Mouse (Mus musculus): ENCODE results near the gene Dusp14. TPM values are rescaled to one million over a fixed set of nuclear protein-coding genes. Genes with fewer than 3 reads are reported as not detected.

Gene Dusp14
- polyA plus RNA-seq, 1 experiment, result 17.1 TPM

GRCm38 (mm10) chr11:84068191-84069033 lies 649 bp downstream of the Dusp14 start:
- Histone ChIP-seq H3K4me3 (replicated peaks) (peak overlapping the region; percentile 94), H3K9me3 (no peaks in the 10 kb centered on the region), H3K4me1 (peaks cover 56% of the 10 kb centered on the region), H3K27me3 (replicated peaks) (peaks cover 48% of the 10 kb centered on the region), H3K36me3 (replicated peaks; ENCODE audit: low read length) (peaks cover 2% of the 10 kb centered on the region)
- TF ChIP-seq GATA1 (IDR thresholded peaks at IDR 0.05; ENCODE audit: borderline replicate concordance, low read length), result no peak
- TF ChIP-seq FLI1 (IDR thresholded peaks at IDR 0.05; ENCODE audit: low read length), result no peak

- Histone ChIP-seq H3K36me3 (replicated peaks; ENCODE audit: low read length) (peaks cover 2% of the 10 kb centered on the region), H3K27me3 (replicated peaks) (peaks cover 44% of the 10 kb centered on the region), H3K4me3 (replicated peaks) (peak overlapping the region; percentile 94)
Observed at GRCm38 (mm10) chr11:84067720-84068190, 1.3 kb downstream of the Dusp14 start.

GRCm38 (mm10) chr11:84066927-84067645 lies 2.0 kb downstream of the Dusp14 start:
- Histone ChIP-seq H3K9me3 (no peaks in the 10 kb centered on the region), H3K36me3 (replicated peaks; ENCODE audit: low read length) (peaks cover 2% of the 10 kb centered on the region), H3K4me3 (replicated peaks) (peak overlapping the region; percentile 94), H3K27me3 (replicated peaks) (peaks cover 44% of the 10 kb centered on the region), H3K4me1 (peaks cover 69% of the 10 kb centered on the region)
- no peak for TF ChIP-seq FLI1 (IDR thresholded peaks at IDR 0.05; ENCODE audit: low read length)

More at GRCm38 (mm10) chr11:84067720-84068190, 1.3 kb downstream of the Dusp14 start:
- no peak for TF ChIP-seq FLI1 (IDR thresholded peaks at IDR 0.05; ENCODE audit: low read length)
- no peak for TF ChIP-seq GATA1 (IDR thresholded peaks at IDR 0.05; ENCODE audit: borderline replicate concordance, low read length)
- H3K9me3 ChIP-seq, result no peaks in the 10 kb centered on the region
- peaks cover 62% of the 10 kb centered on the region for H3K4me1 ChIP-seq

- Histone ChIP-seq H3K4me3 (replicated peaks) (peak overlapping the region; percentile 94), H3K4me1 (peaks cover 75% of the 10 kb centered on the region), H3K9me3 (no peaks in the 10 kb centered on the region), H3K27me3 (replicated peaks) (peaks cover 43% of the 10 kb centered on the region), H3K36me3 (replicated peaks; ENCODE audit: low read length) (peaks cover 9% of the 10 kb centered on the region)
- no peak for TF ChIP-seq FLI1 (IDR thresholded peaks at IDR 0.05; ENCODE audit: low read length)
- no peak for TF ChIP-seq GATA1 (IDR thresholded peaks at IDR 0.05; ENCODE audit: borderline replicate concordance, low read length)
Observed at GRCm38 (mm10) chr11:84066071-84066481, 3.0 kb downstream of the Dusp14 start.

GRCm38 (mm10) chr11:84063631-84064209 lies 5.3 kb downstream of the Dusp14 start:
- Histone ChIP-seq H3K4me1 (peaks cover 76% of the 10 kb centered on the region), H3K27me3 (replicated peaks) (peaks cover 30% of the 10 kb centered on the region), H3K9me3 (no peaks in the 10 kb centered on the region), H3K36me3 (replicated peaks; ENCODE audit: low read length) (peaks cover 9% of the 10 kb centered on the region), H3K4me3 (replicated peaks) (peak overlapping the region; percentile 72)
- TF ChIP-seq FLI1 (IDR thresholded peaks at IDR 0.05; ENCODE audit: low read length) (no peak), GATA1 (IDR thresholded peaks at IDR 0.05; ENCODE audit: borderline replicate concordance, low read length) (no peak)

GRCm38 (mm10) chr11:84062805-84063204 lies 6.3 kb downstream of the Dusp14 start:
- H3K4me1 ChIP-seq, result peaks cover 71% of the 10 kb centered on the region
- no peak for TF ChIP-seq GATA1 (IDR thresholded peaks at IDR 0.05; ENCODE audit: borderline replicate concordance, low read length)
- no peak for TF ChIP-seq FLI1 (IDR thresholded peaks at IDR 0.05; ENCODE audit: low read length)
- H3K36me3 ChIP-seq (replicated peaks; ENCODE audit: low read length), result peaks cover 9% of the 10 kb centered on the region
- H3K9me3 ChIP-seq, result no peaks in the 10 kb centered on the region
- peak overlapping the region; percentile 64 for H3K4me3 ChIP-seq (replicated peaks)
- H3K27me3 ChIP-seq (replicated peaks), result peaks cover 21% of the 10 kb centered on the region

GRCm38 (mm10) chr11:84061881-84062280 lies 7.2 kb downstream of the Dusp14 start:
- H3K36me3 ChIP-seq (replicated peaks; ENCODE audit: low read length), result peaks cover 9% of the 10 kb centered on the region
- TF ChIP-seq FLI1 (IDR thresholded peaks at IDR 0.05; ENCODE audit: low read length) (no peak), GATA1 (IDR thresholded peaks at IDR 0.05; ENCODE audit: borderline replicate concordance, low read length) (no peak)
- H3K9me3 ChIP-seq, result no peaks in the 10 kb centered on the region
- peaks cover 62% of the 10 kb centered on the region for H3K4me1 ChIP-seq
- peaks cover 14% of the 10 kb centered on the region for H3K27me3 ChIP-seq (replicated peaks)
- no peak overlapping the region for H3K4me3 ChIP-seq (replicated peaks)

GRCm38 (mm10) chr11:84060635-84061034 lies 8.4 kb downstream of the Dusp14 start:
- no peak for TF ChIP-seq GATA1 (IDR thresholded peaks at IDR 0.05; ENCODE audit: borderline replicate concordance, low read length)
- H3K27me3 ChIP-seq (replicated peaks), result peaks cover 9% of the 10 kb centered on the region
- no peak overlapping the region for H3K4me3 ChIP-seq (replicated peaks)
- H3K4me1 ChIP-seq, result peaks cover 56% of the 10 kb centered on the region
- peaks cover 5% of the 10 kb centered on the region for H3K9me3 ChIP-seq
- peaks cover 9% of the 10 kb centered on the region for H3K36me3 ChIP-seq (replicated peaks; ENCODE audit: low read length)

- H3K27me3 ChIP-seq (replicated peaks), result peaks cover 9% of the 10 kb centered on the region
- TF ChIP-seq FLI1 (IDR thresholded peaks at IDR 0.05; ENCODE audit: low read length) (no peak), GATA1 (IDR thresholded peaks at IDR 0.05; ENCODE audit: borderline replicate concordance, low read length) (no peak)
- H3K4me3 ChIP-seq (replicated peaks), result no peak overlapping the region
- peaks cover 55% of the 10 kb centered on the region for H3K4me1 ChIP-seq
- H3K36me3 ChIP-seq (replicated peaks; ENCODE audit: low read length), result peaks cover 9% of the 10 kb centered on the region
- peaks cover 8% of the 10 kb centered on the region for H3K9me3 ChIP-seq
Observed at GRCm38 (mm10) chr11:84059784-84060183, 9.3 kb downstream of the Dusp14 start.

Data from megakaryocyte, embryonic 14.5 days (primary cell).